Mouse (Mus musculus) CD8-positive naive resting alpha-beta T cell, adult 57 days (primary cell): ENCODE data around the gene Armt1. TPM values are rescaled to one million over a fixed set of nuclear protein-coding genes. Genes with fewer than 3 reads are reported as not detected.

Experiments
- total RNA-seq: library from RNA; stranded (reverse); gene quantifications from one replicate; pipeline ENCODE4 v1.2.4, GENCODE M21; 2023

Gene Armt1
- total RNA-seq: 17.0 TPM

DNA sequence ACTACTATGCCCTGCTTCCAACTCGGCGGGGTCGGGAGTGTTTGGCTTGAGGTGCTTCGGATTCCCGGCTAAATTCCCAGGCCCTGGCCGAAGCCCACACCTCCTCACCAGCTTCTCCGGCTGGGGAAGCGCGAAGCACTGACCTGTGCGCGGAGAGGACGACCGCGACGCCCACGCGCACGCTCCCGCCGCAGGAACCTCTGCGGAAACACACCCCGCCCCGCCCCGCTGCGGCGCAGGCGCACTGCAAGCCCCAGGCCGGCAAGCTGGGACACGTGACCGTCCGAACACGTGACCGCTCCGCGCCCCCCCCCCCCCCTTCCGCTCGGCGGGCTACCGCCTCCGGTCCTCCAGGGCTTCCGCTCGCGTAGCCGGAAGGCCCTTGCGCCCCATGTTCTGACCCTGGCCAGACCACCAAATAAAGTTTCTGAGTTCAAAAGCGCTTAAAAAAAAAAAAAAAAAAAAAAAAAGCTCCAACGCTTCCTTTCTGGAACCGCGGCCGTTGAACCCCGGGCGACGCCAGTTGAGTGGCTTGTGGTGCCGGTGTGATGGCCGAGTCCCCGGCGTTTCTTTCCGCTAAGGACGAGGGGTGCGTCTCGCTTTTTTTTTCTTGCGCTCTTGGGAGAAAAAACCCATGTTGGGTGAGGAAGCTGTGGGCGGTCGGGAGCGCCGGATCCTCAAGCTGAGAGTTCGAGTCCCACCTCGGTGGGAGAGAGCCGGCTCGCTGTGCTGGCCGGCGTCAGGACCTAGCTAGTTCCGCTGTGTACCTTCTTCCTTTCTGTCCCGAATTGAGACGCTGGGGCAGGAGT, at the start of gene Armt1, which contains the start of gene Rmnd1:
Armt1 (plus strand) TSS at position 345 of the 809 bp plus-strand sequence.
Rmnd1 (minus strand) TSS at position 266 of the 809 bp plus-strand sequence.

DNA sequence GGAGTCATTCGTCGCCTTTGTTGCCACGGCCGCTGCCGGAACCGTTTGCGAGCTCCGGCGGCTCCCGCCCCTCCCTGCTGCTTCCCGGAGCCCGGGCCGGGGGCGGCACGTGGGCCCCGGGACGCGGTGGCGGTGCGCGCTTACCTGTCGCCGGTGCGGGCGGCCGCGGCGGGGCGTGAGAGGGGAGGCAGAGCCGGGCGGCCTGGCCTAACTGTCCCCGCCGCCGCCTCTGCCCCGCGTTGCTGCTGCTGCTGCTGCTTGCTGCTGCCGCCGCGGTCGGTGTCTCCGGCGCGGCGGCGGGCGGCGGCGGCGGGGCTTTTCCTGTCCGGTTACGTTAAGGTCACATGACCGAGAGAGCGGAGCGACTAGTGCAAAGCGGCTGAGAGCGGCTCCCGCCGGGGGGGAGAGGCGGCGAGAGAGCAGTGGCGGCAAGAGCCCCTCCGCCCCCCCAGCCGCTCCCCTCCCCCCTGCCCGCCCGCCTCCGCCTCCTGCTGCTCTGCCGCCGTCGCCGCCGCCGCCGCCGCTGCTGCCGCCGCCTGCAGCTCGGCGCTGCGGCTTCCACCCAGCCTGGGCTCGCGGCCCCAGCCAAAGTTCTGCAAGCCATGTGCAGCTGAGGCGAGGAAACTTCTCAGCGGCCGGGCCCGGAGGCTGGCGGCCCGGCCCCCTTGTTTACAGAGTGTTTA, 44.4 kb upstream of the Armt1 start, which contains the start of gene Zbtb2:
Zbtb2 (minus strand) TSS at position 408 of the 683 bp plus-strand sequence.

DNA sequence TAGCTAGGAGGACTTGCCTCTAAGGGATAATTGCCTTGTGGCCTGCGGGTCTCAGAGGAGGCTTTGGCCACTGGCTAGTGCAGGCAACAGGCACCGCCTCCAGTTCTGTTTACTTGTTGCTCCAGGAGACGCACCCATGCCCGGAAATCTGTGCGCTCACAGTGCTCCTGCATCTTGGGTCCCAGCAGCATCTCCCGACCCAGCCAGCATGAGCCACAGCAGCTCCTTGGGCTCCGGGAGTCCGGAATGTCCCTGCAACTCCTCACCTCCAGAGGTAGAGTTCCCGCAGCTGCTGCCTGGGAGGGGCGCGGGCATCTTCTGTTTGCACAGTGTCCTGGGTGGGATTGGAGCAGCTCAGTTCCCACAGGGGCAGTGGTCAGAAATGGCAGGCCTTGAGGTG, 50.1 kb downstream of the Armt1 start, which contains the start of gene Ccdc170:
Ccdc170 (plus strand) TSS at position 148 of the 400 bp plus-strand sequence.

Other genes with a start within 250 kb of the Armt1 start
- gene Akap12, start 166.1 kb upstream of the Armt1 start, total RNA-seq: 3.1 TPM
- 28.0 TPM for gene Zbtb2, start 44.4 kb upstream of the Armt1 start, total RNA-seq
- gene Rmnd1, start 79 bp upstream of the Armt1 start, total RNA-seq: 43.3 TPM
- gene Ccdc170, start 50.0 kb downstream of the Armt1 start, total RNA-seq: not detected
- gene Esr1, start 179.1 kb downstream of the Armt1 start, total RNA-seq: 2.2 TPM